Mouse (Mus musculus) hindbrain, embryonic 10.5 days (tissue): ENCODE data around the gene Ddi2. TPM values are rescaled to one million over a fixed set of nuclear protein-coding genes. Genes with fewer than 3 reads are reported as not detected.

Experiments
- DNase-seq: peaks from one replicate; pipeline ENCODE4 v3.0.0-alpha.2; 2017; ENCODE audit warnings: low spot score
- H3K27ac ChIP-seq: fragments of 300-500 bp; sonication (generic); 2 replicates; pipeline ENCODE4 v1.5.1; 2016; ENCODE audit warnings: mild to moderate bottlenecking, moderate library complexity
- H3K27me3 ChIP-seq: fragments of 300-500 bp; sonication (generic); 2 replicates; pipeline ENCODE4 v1.6.1; 2016; ENCODE audit warnings: mild to moderate bottlenecking; ENCODE audit not compliant: poor library complexity, insufficient read depth, severe bottlenecking
- H3K36me3 ChIP-seq: fragments of 300-500 bp; sonication (generic); 2 replicates; pipeline ENCODE4 v1.6.1; 2016; ENCODE audit warnings: mild to moderate bottlenecking, moderate library complexity
- H3K4me1 ChIP-seq: fragments of 300-500 bp; sonication (generic); replicated peaks from 2 replicates; pipeline ENCODE4 v1.6.1; 2016; ENCODE audit warnings: mild to moderate bottlenecking
- H3K4me3 ChIP-seq: fragments of 300-500 bp; sonication (generic); 2 replicates; pipeline ENCODE4 v1.5.1; 2016; ENCODE audit warnings: mild to moderate bottlenecking, moderate library complexity
- H3K9me3 ChIP-seq: fragments of 300-500 bp; sonication (generic); 2 replicates; pipeline ENCODE4 v1.6.1; 2016; ENCODE audit warnings: mild to moderate bottlenecking, moderate library complexity
- WGBS: fragments of 180-500 bp; shearing (Covaris S2); methylation state at CpG from one replicate; pipeline ENCODE4 v1.1.7; 2016; 5-methylcytosine and 5-hydroxymethylcytosine counted together
- polyA plus RNA-seq: library from polyadenylated mRNA; unstranded; fragments of >200 nt; fragmentation: Nextera tagmentation; extraction: Ambion mirVana; gene quantifications from 2 replicates; pipeline ENCODE4 v1.2.1, GENCODE M21; 2016

Gene Ddi2
- polyA plus RNA-seq, 1 experiment from 2014 or later, result 20.8 TPM

DNA sequence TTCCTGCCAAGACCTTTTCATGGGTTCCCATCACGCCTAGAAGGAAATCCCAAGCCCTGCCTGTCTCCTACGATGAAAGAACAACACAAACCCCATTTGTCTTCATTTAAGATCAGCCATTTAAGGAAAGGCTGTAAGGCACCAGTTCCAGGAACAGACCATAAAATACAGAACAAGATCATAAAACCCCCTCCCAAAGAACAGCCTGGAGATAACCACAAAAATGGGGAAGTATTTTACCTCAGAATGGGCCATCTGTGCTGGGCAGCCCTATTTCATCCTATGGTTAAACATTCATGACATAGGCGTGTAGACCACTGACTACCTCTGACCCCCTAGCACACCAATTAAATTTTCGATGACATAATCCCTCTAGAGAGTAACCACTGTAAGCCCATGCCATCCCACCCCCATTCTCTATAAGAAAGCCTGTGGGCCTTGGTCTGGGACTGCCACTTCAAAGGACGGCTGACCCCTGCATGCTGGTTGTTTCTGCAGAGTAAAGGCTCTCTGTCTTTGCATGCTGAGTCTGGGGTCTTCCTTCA is 9.5 kb downstream of the Ddi2 start:
- 92% methylated on average over 5 of the region's 5 CpGs for WGBS
- Histone ChIP-seq H3K9me3 (no peaks in the 10 kb centered on the region), H3K27me3 (no peaks in the 10 kb centered on the region), H3K4me1 (peaks cover 18% of the 10 kb centered on the region), H3K27ac (no peak overlapping the region), H3K36me3 (peaks cover 78% of the 10 kb centered on the region), H3K4me3 (no peak overlapping the region)
- DNase-seq, result no peak

GRCm38 (mm10) chr4:141711250-141711649 is 12.0 kb downstream of the Ddi2 start:
- no peak overlapping the region for H3K4me3 ChIP-seq
- no peaks in the 10 kb centered on the region for H3K27me3 ChIP-seq
- peaks cover 17% of the 10 kb centered on the region for H3K4me1 ChIP-seq
- DNase-seq, result no peak
- no peaks in the 10 kb centered on the region for H3K9me3 ChIP-seq
- H3K27ac ChIP-seq, result no peak overlapping the region
- WGBS, result 93% methylated on average over 1 of the region's 1 CpGs
- H3K36me3 ChIP-seq, result peaks cover 85% of the 10 kb centered on the region

DNA sequence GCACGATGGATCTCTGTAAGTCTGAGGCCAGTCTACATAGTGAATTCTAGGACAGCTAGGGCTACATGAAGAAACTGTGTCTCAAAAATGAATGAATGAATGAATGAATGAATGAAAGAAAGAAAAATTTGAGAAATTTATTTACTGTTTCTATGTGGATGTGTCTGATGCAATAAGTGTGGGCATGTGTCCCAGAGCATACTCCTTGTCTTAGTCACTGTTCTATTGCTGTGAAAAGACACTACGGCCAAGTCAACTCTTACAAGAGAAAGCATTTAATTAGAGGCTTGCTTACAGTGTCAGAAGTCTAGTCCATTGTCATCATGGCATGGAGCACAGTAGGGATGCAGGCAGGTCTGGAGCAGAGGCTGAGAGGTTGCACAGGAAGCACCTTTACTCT is 14.2 kb downstream of the Ddi2 start:
- no peak for DNase-seq
- 98% methylated on average over 2 of the region's 2 CpGs for WGBS

GRCm38 (mm10) chr4:141708005-141708404 is 15.2 kb downstream of the Ddi2 start:
- H3K27ac ChIP-seq, result no peak overlapping the region
- no peaks in the 10 kb centered on the region for H3K4me1 ChIP-seq
- WGBS, result 93% methylated on average over 7 of the region's 7 CpGs
- H3K27me3 ChIP-seq, result no peaks in the 10 kb centered on the region
- DNase-seq, result no peak
- H3K36me3 ChIP-seq, result peaks cover 100% of the 10 kb centered on the region
- H3K4me3 ChIP-seq, result no peak overlapping the region
- H3K9me3 ChIP-seq, result no peaks in the 10 kb centered on the region

More for the DNA sequence above, 14.2 kb downstream of the Ddi2 start:
- Histone ChIP-seq H3K9me3 (no peaks in the 10 kb centered on the region), H3K4me3 (no peak overlapping the region), H3K4me1 (peaks cover under 1% of the 10 kb centered on the region; the same call in 1 of the 2 replicates), H3K27ac (no peak overlapping the region), H3K27me3 (no peaks in the 10 kb centered on the region), H3K36me3 (peaks cover 100% of the 10 kb centered on the region)

- no peak for DNase-seq
- Histone ChIP-seq H3K9me3 (no peaks in the 10 kb centered on the region), H3K4me1 (no peaks in the 10 kb centered on the region), H3K27ac (no peak overlapping the region), H3K27me3 (no peaks in the 10 kb centered on the region), H3K36me3 (peaks cover 100% of the 10 kb centered on the region), H3K4me3 (no peak overlapping the region)
- 91% methylated on average over 4 of the region's 4 CpGs for WGBS
Measured at GRCm38 (mm10) chr4:141705331-141705730, 17.9 kb downstream of the Ddi2 start.

DNA sequence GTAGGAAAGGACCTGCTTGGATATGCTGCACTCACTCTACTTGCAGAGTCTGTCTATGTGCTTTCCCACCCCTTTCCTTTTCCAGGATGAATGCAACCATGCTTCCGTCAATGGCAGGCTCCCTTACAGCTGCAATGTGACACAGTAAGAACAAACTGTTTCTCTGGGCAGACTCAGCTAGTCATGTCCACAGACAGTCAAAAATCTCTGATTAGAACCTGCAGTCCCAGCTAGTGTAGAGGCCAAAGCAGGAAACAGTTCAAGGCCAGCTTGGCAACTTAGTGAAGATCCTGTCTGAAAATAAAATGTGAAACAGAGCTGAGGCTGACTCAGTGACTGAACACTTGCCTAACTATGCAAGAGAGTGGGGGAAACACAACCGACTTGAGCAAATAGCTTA is 18.6 kb downstream of the Ddi2 start:
- no peak for DNase-seq
- WGBS, result 93% methylated on average over 2 of the region's 2 CpGs
- no peak overlapping the region for H3K27ac ChIP-seq
- no peak overlapping the region for H3K4me3 ChIP-seq
- H3K27me3 ChIP-seq, result no peaks in the 10 kb centered on the region
- no peaks in the 10 kb centered on the region for H3K9me3 ChIP-seq
- H3K36me3 ChIP-seq, result peaks cover 100% of the 10 kb centered on the region
- H3K4me1 ChIP-seq, result no peaks in the 10 kb centered on the region

GRCm38 (mm10) chr4:141694719-141695118 is 28.5 kb downstream of the Ddi2 start:
- WGBS, result 96% methylated on average over 8 of the region's 8 CpGs
- H3K36me3 ChIP-seq, result peaks cover 99% of the 10 kb centered on the region

GRCm38 (mm10) chr4:141688505-141688904 is 34.7 kb downstream of the Ddi2 start:
- Histone ChIP-seq H3K36me3 (peaks cover 91% of the 10 kb centered on the region), H3K27ac (no peak overlapping the region), H3K4me1 (0 out of 2 replicates have a peak, but pooled peaks cover 2% of the 10 kb centered on the region), H3K27me3 (no peaks in the 10 kb centered on the region), H3K9me3 (no peaks in the 10 kb centered on the region), H3K4me3 (no peak overlapping the region)
- no peak for DNase-seq
- 95% methylated on average over 8 of the region's 8 CpGs for WGBS

More at GRCm38 (mm10) chr4:141694719-141695118, 28.5 kb downstream of the Ddi2 start:
- H3K4me3 ChIP-seq, result no peak overlapping the region
- no peaks in the 10 kb centered on the region for H3K4me1 ChIP-seq
- no peaks in the 10 kb centered on the region for H3K27me3 ChIP-seq
- H3K27ac ChIP-seq, result no peak overlapping the region
- no peak for DNase-seq
- H3K9me3 ChIP-seq, result no peaks in the 10 kb centered on the region

DNA sequence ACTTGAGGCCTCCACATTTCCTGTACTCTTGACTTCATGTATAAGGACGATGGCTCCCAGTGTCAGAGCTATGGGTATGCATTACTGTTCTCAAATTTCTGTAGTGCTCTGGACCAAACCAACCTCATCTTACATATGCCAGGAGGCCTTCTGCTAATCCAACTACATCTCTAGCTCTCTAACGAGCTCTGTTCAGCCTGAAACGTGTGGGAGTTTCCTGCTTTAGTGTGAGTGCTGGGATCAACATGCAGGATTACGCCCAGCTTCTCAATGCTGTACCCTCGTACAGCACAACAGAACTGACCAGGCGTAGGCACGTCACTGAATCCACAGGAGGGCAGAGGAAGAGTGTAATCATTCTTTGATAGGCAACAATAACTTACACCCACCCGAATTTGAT is 36.7 kb downstream of the Ddi2 start:
- Histone ChIP-seq H3K4me1 (0 out of 2 replicates have a peak, but pooled peaks cover 12% of the 10 kb centered on the region), H3K36me3 (peaks cover 82% of the 10 kb centered on the region), H3K27me3 (no peaks in the 10 kb centered on the region), H3K27ac (no peak overlapping the region), H3K9me3 (no peaks in the 10 kb centered on the region), H3K4me3 (no peak overlapping the region)
- no peak for DNase-seq
- 91% methylated on average over 8 of the region's 8 CpGs for WGBS

DNA sequence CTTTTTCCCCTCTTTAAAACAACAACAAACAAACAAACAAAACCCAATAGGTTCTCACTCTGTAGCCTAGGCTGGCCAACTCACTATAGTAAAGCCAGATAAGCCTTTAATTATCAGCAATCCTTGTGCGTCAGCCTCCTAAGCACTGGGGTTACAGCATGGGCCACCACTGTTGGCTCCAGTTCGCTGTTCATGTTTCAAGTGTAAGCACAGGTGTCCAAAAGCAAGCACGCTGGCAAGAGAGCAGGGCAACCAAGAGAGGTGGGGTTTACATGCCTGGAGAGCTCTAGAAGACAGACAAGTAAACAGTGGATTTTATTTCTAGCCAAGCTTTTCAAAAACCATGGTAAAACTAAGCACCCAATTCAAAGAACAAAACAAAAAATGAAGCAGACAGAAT is 37.1 kb downstream of the Ddi2 start:
- 90% methylated on average over 3 of the region's 3 CpGs for WGBS
- peaks cover 78% of the 10 kb centered on the region for H3K36me3 ChIP-seq
- no peak overlapping the region for H3K27ac ChIP-seq
- DNase-seq, result no peak
- H3K4me1 ChIP-seq, result 0 out of 2 replicates have a peak, but pooled peaks cover 12% of the 10 kb centered on the region
- H3K27me3 ChIP-seq, result no peaks in the 10 kb centered on the region
- H3K4me3 ChIP-seq, result no peak overlapping the region
- H3K9me3 ChIP-seq, result no peaks in the 10 kb centered on the region

GRCm38 (mm10) chr4:141685499-141685898 is 37.7 kb downstream of the Ddi2 start, which contains the start of gene Rsc1a1:
Rsc1a1 (minus strand) TSS chr4:141685599.
- 94% methylated on average over 6 of the region's 6 CpGs for WGBS
- peaks cover 72% of the 10 kb centered on the region for H3K36me3 ChIP-seq

GRCm38 (mm10) chr4:141682706-141683230 is 40.5 kb downstream of the Ddi2 start:
- Histone ChIP-seq H3K9me3 (no peaks in the 10 kb centered on the region), H3K27me3 (no peaks in the 10 kb centered on the region), H3K27ac (peak overlapping the region; percentile 66; the same call in 1 of the 2 replicates), H3K4me1 (peaks cover 15% of the 10 kb centered on the region), H3K4me3 (no peak overlapping the region), H3K36me3 (peaks cover 52% of the 10 kb centered on the region)
- no peak for DNase-seq
- 65% methylated on average over 12 of the region's 12 CpGs for WGBS

More at GRCm38 (mm10) chr4:141685499-141685898, 37.7 kb downstream of the Ddi2 start, which contains the start of gene Rsc1a1:
- Histone ChIP-seq H3K4me1 (peaks cover 12% of the 10 kb centered on the region; the same call in 1 of the 2 replicates), H3K27me3 (no peaks in the 10 kb centered on the region), H3K4me3 (no peak within 1 kb of the TSS), H3K27ac (no peak within 1 kb of the TSS), H3K9me3 (no peaks in the 10 kb centered on the region)
- no peak for DNase-seq

DNA sequence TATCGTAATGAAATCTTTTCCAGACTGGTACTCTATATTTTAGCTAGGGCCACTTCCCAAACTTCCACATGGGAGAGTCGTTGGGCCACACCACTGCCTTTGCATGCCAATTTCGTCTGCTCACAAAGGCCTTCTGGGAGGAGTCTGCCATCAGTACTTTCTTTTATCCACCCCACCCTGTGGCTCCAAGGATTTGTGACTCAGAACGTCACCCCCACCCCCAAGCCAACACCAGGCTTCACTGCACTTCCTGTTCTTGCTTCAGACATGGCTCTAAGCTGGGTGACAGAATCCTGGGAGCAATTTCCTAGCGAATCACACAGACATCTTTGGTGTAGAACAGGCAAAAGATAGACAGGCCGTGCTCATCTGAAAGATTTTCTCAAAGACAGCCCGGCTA is 41.5 kb downstream of the Ddi2 start:
- Histone ChIP-seq H3K9me3 (no peaks in the 10 kb centered on the region), H3K4me1 (peaks cover 15% of the 10 kb centered on the region), H3K36me3 (peaks cover 47% of the 10 kb centered on the region), H3K27ac (no peak overlapping the region), H3K27me3 (no peaks in the 10 kb centered on the region), H3K4me3 (no peak overlapping the region)
- WGBS, result 67% methylated on average over 7 of the region's 7 CpGs
- no peak for DNase-seq
